Mouse (Mus musculus) mesoderm, embryonic 11.5 days (tissue): ENCODE measurements around the gene Klrb1c.
"Not testable (repeated sequence)": the region's sequence is repeated elsewhere in the genome, so short reads cannot be mapped to it uniquely, and the experiment has no call there.

Experiments used
- DNase-seq: peaks from one replicate; pipeline ENCODE4 v3.0.0-alpha.2; 2012; ENCODE audit warnings: low read depth, low spot score

The Klrb1c gene

DNA sequence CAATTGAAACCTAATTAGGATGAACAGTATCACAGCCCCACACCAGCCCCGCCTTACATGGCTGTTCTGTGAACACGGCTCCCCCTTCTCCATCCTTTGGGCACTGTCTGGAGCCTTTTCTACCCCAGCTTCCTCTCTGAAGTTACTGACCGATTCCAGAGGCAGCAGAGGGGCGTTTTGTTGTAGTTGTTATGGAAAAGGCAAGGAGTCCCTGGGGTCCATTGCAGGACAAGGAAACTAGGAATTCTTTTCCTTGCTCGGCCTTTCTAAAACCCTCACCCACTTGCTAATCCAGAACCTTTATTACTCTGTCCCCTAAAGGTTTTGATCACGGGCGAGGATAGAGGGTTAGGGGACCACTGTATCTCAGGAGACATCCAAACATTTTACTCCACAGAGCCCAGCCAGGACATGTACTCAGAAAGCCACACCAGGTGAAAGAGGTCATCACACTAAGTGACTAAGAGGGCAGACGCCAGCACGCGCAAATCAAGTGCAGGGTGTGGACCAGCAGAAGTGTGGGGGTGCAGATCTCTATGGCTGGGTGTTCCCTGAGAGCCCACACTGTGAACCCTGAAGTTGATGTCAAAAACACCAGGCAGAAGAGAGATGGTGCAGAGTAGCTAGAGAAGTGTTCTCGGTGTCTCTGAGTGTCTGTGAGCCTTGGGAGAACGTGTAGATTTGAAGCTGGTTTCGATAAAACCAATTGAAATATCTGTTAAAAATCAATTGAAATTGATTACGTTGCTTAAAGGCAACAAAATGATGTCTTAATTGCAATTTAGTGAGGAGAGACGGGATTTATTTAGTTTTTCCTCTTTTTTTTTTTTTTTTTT is 9.1 kb upstream of the Klrb1c start:
- DNase-seq = peak; percentile 45

GRCm38 (mm10) chr6:128797185-128797905 is 8.3 kb upstream of the Klrb1c start:
- no peak for DNase-seq

GRCm38 (mm10) chr6:128796321-128796955 is 7.4 kb upstream of the Klrb1c start:
- DNase-seq = no peak

DNA sequence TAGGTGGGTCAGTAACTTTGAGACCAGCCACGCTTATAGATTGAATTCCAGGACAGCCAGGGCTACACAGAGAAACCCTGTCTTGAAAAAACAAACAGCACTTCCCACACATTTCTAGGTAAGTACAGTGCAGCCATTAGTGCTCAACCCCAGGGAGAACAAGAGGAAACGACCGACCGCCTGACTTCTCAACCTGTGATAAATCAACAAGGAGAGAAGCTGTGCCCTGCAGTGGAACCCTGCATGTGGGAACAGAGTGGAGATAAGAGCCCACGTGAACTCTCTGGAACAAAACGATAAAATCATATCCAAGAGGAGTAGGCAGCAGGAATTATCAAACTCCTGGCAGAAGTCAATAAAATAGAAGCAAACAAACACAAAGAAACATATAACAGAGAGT is 4.7 kb upstream of the Klrb1c start:
- DNase-seq = peak; percentile 10

DNA sequence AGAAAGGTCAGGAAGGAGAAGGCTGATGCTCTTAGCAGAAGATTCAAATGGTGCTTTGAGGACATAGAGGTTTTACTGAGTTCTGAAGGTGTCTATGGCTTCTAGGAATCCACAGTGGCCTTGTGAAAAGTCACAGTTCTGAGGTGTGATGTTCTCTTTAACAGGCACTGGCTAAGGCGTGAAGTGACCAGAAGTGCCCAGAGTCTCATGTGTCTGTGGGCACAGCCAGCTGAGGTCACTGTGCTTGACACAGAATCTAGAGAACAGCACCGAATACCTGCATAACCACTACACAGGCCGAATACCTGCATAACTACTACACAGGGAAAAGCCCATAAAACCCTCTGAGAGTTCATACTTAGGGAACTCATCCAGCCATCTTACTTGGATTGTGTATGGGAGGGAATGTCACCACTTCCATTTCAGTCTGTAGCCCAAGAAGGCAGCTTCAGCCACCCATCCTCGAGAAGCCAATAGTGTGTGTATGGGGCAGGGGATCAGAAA is 1.5 kb upstream of the Klrb1c start:
- DNase-seq = not testable (repeated sequence)

GRCm38 (mm10) chr6:128788517-128788916 is 498 bp downstream of the Klrb1c start:
- DNase-seq = no peak

DNA sequence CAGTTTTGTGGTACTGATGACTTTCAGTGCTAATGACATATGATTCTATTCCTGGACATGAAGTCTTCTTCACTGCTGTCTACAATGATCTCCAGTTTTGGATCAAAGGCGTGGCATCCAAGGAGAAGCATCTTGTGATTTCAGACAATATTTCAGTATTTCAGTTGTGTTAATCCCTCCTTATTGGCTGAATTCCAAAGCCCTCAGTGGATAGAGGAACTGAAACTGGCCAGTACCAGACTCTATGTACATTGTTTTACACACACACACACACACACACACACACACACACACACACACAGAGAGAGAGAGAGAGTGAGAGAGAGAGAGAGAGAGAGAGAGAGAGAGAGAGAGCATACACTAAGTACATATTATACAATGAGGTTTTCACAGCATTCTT is 2.6 kb downstream of the Klrb1c start:
- DNase-seq = not testable (repeated sequence)

DNA sequence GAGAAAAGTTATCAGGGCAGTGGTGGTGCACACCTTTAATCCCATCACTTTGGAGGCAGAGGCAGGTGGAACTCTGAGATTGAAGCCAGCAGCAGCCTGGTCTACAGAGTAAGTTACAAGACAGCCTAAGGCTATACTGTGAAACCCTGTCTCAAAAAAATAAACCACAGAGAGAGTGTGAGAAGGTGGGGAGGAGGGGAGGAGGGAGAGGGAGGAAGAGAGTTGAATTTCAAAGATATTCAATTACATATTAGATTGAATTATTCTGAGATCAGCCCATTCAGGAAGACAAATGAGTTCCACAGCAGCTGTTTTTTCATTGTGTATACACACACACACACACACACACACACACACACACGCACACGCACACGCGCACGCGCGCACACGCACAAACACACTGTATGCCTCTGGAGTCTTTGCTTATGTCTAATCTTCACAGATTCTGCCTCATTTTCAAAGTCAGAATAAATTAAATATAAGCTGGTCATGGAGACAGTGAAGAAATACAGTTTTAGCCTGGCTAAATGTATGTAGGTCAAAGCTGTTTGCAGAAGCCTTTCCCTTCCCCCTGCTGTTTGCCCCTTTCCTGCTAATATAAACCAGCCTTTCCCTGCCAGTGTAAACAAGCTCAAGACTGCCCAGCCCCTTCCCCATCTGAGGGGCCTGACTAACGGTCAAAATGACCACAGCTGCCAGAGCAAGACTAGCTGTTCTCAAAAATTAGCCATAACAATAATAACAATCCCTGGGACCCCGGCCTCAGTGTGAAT is 19.3 kb downstream of the Klrb1c start:
- DNase-seq = peak; percentile 29

DNA sequence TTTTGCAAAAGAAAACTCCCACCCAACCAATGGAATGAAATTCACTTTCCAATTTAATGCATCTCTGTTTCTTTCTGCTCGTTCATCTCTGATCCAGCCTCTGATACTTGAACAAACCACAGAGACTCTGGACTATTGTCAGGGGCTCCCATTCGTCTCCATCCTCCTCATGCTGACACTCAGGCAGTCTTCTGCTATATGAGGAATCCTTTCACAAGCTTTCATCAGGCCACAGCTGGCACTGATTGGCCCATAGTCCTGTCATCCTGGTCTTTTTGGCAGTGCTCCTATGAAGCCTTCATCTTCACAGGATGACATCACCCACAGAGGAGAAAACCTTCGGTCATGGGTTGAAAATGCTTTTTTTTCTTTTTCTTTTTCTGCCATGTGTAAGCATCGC is 21.0 kb downstream of the Klrb1c start:
- no peak for DNase-seq

DNA sequence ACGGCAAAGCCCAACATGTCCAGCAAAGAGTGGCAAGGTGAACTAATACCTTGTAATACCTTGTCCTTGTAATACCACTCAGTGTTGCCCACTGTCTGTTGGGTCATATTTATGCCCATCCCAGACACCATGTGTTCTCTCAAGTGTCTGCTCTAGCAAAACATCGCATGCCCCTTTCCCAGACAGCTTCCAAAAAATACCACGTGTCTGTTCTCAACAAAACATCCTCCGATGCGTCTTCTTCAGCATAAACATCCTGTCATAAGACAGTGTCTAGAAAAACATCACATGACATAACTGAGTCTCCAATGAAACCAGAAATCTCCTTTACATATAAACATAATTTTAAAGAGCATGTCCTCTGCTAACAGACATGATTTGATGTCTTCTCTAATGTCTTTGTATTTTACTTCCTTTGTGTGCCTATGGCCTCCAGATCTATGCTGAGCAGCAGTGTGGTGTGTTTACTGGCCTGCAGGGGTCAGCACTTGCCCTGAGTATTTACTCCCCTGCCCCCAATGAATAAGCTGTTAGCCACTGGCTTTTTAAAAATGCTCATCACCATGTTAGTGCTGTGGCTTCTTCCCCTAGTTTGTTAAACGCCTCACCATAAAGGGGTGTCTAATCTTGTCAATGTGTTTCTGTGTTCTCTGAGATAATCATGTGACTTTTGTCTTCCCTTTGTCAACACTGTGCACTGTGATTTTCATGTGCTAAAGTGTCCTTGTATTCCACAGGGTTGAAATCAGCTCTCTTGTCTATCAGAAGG is 22.3 kb downstream of the Klrb1c start:
- peak; percentile 55 for DNase-seq

GRCm38 (mm10) chr6:128765211-128765610 is 23.8 kb downstream of the Klrb1c start:
- no peak for DNase-seq

DNA sequence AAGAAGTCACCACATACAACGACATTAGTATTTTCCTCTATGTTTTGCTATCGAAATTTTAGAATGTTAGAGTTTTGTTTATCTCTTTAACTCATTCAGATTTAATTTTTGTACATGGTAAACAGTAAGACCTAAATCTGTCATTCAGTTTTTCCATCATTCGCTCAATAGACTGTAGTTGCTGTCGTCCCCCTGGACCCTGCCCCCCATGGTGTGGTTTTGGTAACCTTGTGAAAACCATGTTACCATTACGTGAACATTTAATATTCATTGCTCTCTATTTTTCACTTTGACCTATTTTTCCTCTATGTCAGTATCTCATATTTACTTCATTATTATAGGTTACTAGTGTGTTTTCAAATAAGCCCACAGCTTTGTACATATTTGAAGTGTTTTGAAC is 24.4 kb downstream of the Klrb1c start:
- DNase-seq = no peak

DNA sequence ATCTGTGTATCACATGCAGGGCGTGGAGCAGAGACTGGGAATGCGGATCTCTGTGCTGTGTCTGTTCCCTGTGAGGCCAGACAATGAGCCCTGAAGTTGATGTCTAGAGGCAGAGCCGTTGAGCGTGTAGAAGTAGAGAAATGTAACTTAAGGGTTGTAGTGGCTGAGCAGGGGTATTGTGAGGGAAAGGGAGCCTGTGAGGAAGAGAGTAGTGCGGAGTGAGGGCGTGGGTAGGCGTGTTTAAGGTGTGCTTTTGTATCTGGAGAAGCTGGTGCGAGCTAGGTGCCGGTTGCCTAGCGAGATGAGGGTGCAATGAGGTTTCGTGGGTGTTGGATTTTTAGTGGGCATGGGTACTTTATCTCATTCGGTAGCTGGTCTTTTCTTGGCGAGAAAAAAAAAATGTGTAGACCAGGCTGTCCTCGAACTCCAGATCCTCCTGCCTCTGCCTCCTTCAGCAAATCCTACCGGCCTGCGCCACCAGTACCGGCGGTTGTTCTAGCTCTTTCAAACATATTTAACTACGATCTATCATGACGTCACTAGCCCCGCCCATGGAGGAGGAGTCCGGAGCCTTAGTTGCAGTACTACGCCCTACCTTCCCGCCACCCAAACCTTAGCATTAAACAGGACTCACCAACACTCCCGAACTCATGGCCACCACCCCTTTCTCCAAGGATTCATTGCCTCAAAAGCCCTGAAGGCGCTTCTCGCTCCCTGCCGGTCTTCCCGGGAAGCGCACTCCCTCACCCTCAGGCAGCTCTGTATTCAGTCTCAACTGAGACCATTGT is 25.1 kb downstream of the Klrb1c start:
- peak; percentile 97 for DNase-seq

- not testable (repeated sequence) for DNase-seq
Measured at GRCm38 (mm10) chr6:128762892-128763670, 25.9 kb downstream of the Klrb1c start.

- DNase-seq = peak; percentile 23
Measured at GRCm38 (mm10) chr6:128761144-128761540, 27.9 kb downstream of the Klrb1c start.

DNA sequence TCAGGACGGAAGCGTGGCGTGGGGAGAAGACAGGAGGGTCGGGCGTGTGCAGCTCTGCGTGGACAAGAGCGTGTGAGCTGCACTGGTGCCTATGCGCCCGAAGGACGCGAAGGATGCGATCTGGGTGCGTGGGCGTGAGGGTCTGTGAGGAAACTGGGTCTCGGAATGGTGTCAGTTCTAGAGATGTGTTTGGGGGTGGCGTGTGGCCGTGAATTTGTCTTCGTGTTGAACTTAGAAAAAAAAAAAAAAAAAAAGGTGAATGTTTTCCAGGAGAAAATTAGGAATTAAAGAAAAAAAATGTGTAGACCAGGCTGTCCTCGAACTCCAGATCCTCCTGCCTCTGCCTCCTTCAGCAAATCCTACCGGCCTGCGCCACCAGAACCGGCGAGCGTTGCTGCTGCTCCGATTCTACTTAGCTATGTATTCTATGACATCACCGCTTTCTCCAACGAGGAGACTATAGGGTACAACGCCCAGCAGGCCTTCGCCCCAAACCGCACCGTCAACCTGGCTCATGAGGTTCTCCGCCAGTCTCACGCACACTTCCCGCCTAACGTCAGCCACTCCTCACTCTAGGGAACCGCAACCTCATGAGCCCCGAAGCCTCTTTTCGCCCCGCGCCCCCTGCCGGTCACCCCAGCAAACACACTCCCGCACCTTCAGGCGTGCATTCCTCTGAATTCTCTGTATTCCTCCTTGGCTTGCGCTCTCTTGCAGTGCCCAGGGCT is 28.4 kb downstream of the Klrb1c start:
- DNase-seq = peak; percentile 90

DNA sequence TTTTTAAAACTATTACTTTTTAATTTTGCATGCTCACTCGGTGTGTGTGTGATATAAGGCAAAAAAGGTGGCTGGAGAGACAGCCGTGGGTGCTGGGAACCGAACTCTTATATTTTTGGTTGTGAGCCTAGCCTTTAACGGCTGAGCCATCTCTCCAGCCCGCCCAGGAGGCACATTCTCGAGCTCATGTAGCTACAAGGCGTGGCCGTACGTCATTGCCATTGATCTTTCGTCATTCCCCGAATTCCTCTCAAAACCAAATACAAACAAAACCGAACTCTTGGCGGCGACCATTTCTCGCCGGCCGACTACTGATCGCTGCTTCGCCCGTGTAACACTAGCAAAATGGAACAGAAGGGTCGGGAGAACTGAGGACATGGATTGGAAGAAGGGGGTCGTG is 29.0 kb downstream of the Klrb1c start:
- DNase-seq = peak; percentile 91

GRCm38 (mm10) chr6:128759221-128759950 is 29.6 kb downstream of the Klrb1c start:
- DNase-seq = no peak
